Mouse (Mus musculus): ENCODE data around the gene Sp3.

GRCm38 (mm10) chr2:72968536-72968935 lies 11.7 kb downstream of the Sp3 start:
- TF ChIP-seq CTCF (IDR thresholded peaks at IDR 0.05; ENCODE audit: low read depth, low read length) (no peak), POLR2A (IDR thresholded peaks at IDR 0.05; ENCODE audit: borderline replicate concordance, low read depth, low read length) (no peak)

Measured in bone marrow macrophage, adult 2 months (primary cell).